Mouse (Mus musculus): ENCODE measurements around the gene Foxo1. TPM values are rescaled to one million over a fixed set of nuclear protein-coding genes. Genes with fewer than 3 reads are reported as not detected.

The Foxo1 gene
- polyA plus RNA-seq, 1 experiment from 2014 or later = 4.8 TPM

- no peaks in the 10 kb centered on the region for H3K27me3 ChIP-seq (ENCODE audit: control insufficient read depth, insufficient read depth, low read depth, low read length)
- no peaks in the 10 kb centered on the region for H3K4me1 ChIP-seq (replicated peaks; ENCODE audit: control insufficient read depth, insufficient read depth, low read length)
- no peaks in the 10 kb centered on the region for H3K36me3 ChIP-seq (ENCODE audit: control insufficient read depth, insufficient read depth, low read length)
- WGBS = 64% methylated on average over 6 of the region's 6 CpGs
- H3K9me3 ChIP-seq (ENCODE audit: control insufficient read depth, low read length) = no peaks in the 10 kb centered on the region; the same call in 1 of the 2 replicates
- no peak overlapping the region for H3K27ac ChIP-seq (ENCODE audit: low read length)
- no peak overlapping the region for H3K4me2 ChIP-seq (ENCODE audit: low read depth, low read length)
- no peak overlapping the region for H3K4me3 ChIP-seq (ENCODE audit: low read length)
- H3K9ac ChIP-seq (ENCODE audit: low read length) = no peak overlapping the region
- no peak for ATAC-seq (ENCODE audit: low read depth)
These were observed 96.4 kb downstream of the Foxo1 start for GRCm38 (mm10) chr3:52364576-52364975.

- Histone ChIP-seq H3K9ac (ENCODE audit: low read length) (no peak overlapping the region), H3K4me2 (ENCODE audit: low read depth, low read length) (no peak overlapping the region), H3K36me3 (ENCODE audit: control insufficient read depth, insufficient read depth, low read length) (no peaks in the 10 kb centered on the region), H3K27me3 (ENCODE audit: control insufficient read depth, insufficient read depth, low read depth, low read length) (no peaks in the 10 kb centered on the region), H3K4me3 (ENCODE audit: low read length) (no peak overlapping the region), H3K4me1 (replicated peaks; ENCODE audit: control insufficient read depth, insufficient read depth, low read length) (no peaks in the 10 kb centered on the region), H3K27ac (ENCODE audit: low read length) (no peak overlapping the region), H3K9me3 (ENCODE audit: control insufficient read depth, low read length) (no peaks in the 10 kb centered on the region; the same call in 1 of the 2 replicates)
- ATAC-seq (ENCODE audit: low read depth) = no peak
- 79% methylated on average over 9 of the region's 9 CpGs for WGBS
These were observed 101.1 kb downstream of the Foxo1 start for GRCm38 (mm10) chr3:52369204-52369603.

- WGBS = 74% methylated on average over 7 of the region's 7 CpGs
- Histone ChIP-seq H3K4me2 (ENCODE audit: low read depth, low read length) (no peak overlapping the region), H3K36me3 (ENCODE audit: control insufficient read depth, insufficient read depth, low read length) (no peaks in the 10 kb centered on the region), H3K27me3 (ENCODE audit: control insufficient read depth, insufficient read depth, low read depth, low read length) (no peaks in the 10 kb centered on the region), H3K4me1 (replicated peaks; ENCODE audit: control insufficient read depth, insufficient read depth, low read length) (no peaks in the 10 kb centered on the region), H3K9me3 (ENCODE audit: control insufficient read depth, low read length) (no peaks in the 10 kb centered on the region; the same call in 1 of the 2 replicates), H3K4me3 (ENCODE audit: low read length) (no peak overlapping the region), H3K27ac (ENCODE audit: low read length) (no peak overlapping the region), H3K9ac (ENCODE audit: low read length) (no peak overlapping the region)
- ATAC-seq (ENCODE audit: low read depth) = no peak
These were observed 101.8 kb downstream of the Foxo1 start for GRCm38 (mm10) chr3:52369881-52370428.

- no peak overlapping the region for H3K4me2 ChIP-seq (ENCODE audit: low read depth, low read length)
- WGBS = 61% methylated on average over 5 of the region's 5 CpGs
- ATAC-seq (ENCODE audit: low read depth) = no peak
- H3K27ac ChIP-seq (ENCODE audit: low read length) = no peak overlapping the region
- no peaks in the 10 kb centered on the region for H3K27me3 ChIP-seq (ENCODE audit: control insufficient read depth, insufficient read depth, low read depth, low read length)
- H3K9ac ChIP-seq (ENCODE audit: low read length) = no peak overlapping the region
- H3K36me3 ChIP-seq (ENCODE audit: control insufficient read depth, insufficient read depth, low read length) = no peaks in the 10 kb centered on the region
- H3K9me3 ChIP-seq (ENCODE audit: control insufficient read depth, low read length) = no peaks in the 10 kb centered on the region
- H3K4me1 ChIP-seq (replicated peaks; ENCODE audit: control insufficient read depth, insufficient read depth, low read length) = no peaks in the 10 kb centered on the region
- no peak overlapping the region for H3K4me3 ChIP-seq (ENCODE audit: low read length)
These were observed 108.8 kb downstream of the Foxo1 start for GRCm38 (mm10) chr3:52376974-52377373.

- Histone ChIP-seq H3K36me3 (ENCODE audit: control insufficient read depth, insufficient read depth, low read length) (no peaks in the 10 kb centered on the region), H3K4me1 (replicated peaks; ENCODE audit: control insufficient read depth, insufficient read depth, low read length) (no peaks in the 10 kb centered on the region), H3K4me3 (ENCODE audit: low read length) (no peak overlapping the region), H3K9ac (ENCODE audit: low read length) (no peak overlapping the region), H3K27ac (ENCODE audit: low read length) (no peak overlapping the region), H3K27me3 (ENCODE audit: control insufficient read depth, insufficient read depth, low read depth, low read length) (no peaks in the 10 kb centered on the region), H3K4me2 (ENCODE audit: low read depth, low read length) (no peak overlapping the region), H3K9me3 (ENCODE audit: control insufficient read depth, low read length) (no peaks in the 10 kb centered on the region)
- ATAC-seq (ENCODE audit: low read depth) = no peak
- WGBS = 56% methylated on average over 7 of the region's 7 CpGs
These were observed 115.2 kb downstream of the Foxo1 start for GRCm38 (mm10) chr3:52383351-52383750.

GRCm38 (mm10) chr3:52386343-52386742 lies 118.2 kb downstream of the Foxo1 start:
- H3K9ac ChIP-seq (ENCODE audit: low read length) = no peak overlapping the region
- no peak for ATAC-seq (ENCODE audit: low read depth)
- no peaks in the 10 kb centered on the region for H3K4me1 ChIP-seq (replicated peaks; ENCODE audit: control insufficient read depth, insufficient read depth, low read length)
- no peaks in the 10 kb centered on the region for H3K27me3 ChIP-seq (ENCODE audit: control insufficient read depth, insufficient read depth, low read depth, low read length)
- H3K9me3 ChIP-seq (ENCODE audit: control insufficient read depth, low read length) = no peaks in the 10 kb centered on the region
- no peak overlapping the region for H3K4me2 ChIP-seq (ENCODE audit: low read depth, low read length)
- 40% methylated on average over 8 of the region's 8 CpGs for WGBS
- no peak overlapping the region for H3K4me3 ChIP-seq (ENCODE audit: low read length)
- H3K27ac ChIP-seq (ENCODE audit: low read length) = no peak overlapping the region
- H3K36me3 ChIP-seq (ENCODE audit: control insufficient read depth, insufficient read depth, low read length) = no peaks in the 10 kb centered on the region

GRCm38 (mm10) chr3:52390321-52390720 lies 122.2 kb downstream of the Foxo1 start:
- Histone ChIP-seq H3K9ac (ENCODE audit: low read length) (no peak overlapping the region), H3K4me1 (replicated peaks; ENCODE audit: control insufficient read depth, insufficient read depth, low read length) (no peaks in the 10 kb centered on the region), H3K36me3 (ENCODE audit: control insufficient read depth, insufficient read depth, low read length) (no peaks in the 10 kb centered on the region), H3K27me3 (ENCODE audit: control insufficient read depth, insufficient read depth, low read depth, low read length) (no peaks in the 10 kb centered on the region), H3K27ac (ENCODE audit: low read length) (no peak overlapping the region), H3K4me3 (ENCODE audit: low read length) (no peak overlapping the region), H3K9me3 (ENCODE audit: control insufficient read depth, low read length) (no peaks in the 10 kb centered on the region), H3K4me2 (ENCODE audit: low read depth, low read length) (no peak overlapping the region)
- no peak for ATAC-seq (ENCODE audit: low read depth)
- WGBS = 82% methylated on average over 7 of the region's 7 CpGs

GRCm38 (mm10) chr3:52390766-52391665 lies 122.9 kb downstream of the Foxo1 start:
- no peak overlapping the region for H3K9ac ChIP-seq (ENCODE audit: low read length)
- H3K9me3 ChIP-seq (ENCODE audit: control insufficient read depth, low read length) = no peaks in the 10 kb centered on the region
- no peak overlapping the region for H3K4me2 ChIP-seq (ENCODE audit: low read depth, low read length)
- no peaks in the 10 kb centered on the region for H3K4me1 ChIP-seq (replicated peaks; ENCODE audit: control insufficient read depth, insufficient read depth, low read length)
- no peak overlapping the region for H3K27ac ChIP-seq (ENCODE audit: low read length)
- no peaks in the 10 kb centered on the region for H3K27me3 ChIP-seq (ENCODE audit: control insufficient read depth, insufficient read depth, low read depth, low read length)
- no peak for ATAC-seq (ENCODE audit: low read depth)
- no peak overlapping the region for H3K4me3 ChIP-seq (ENCODE audit: low read length)
- WGBS = 69% methylated on average over 17 of the region's 17 CpGs
- H3K36me3 ChIP-seq (ENCODE audit: control insufficient read depth, insufficient read depth, low read length) = no peaks in the 10 kb centered on the region

- Histone ChIP-seq H3K4me1 (replicated peaks; ENCODE audit: control insufficient read depth, insufficient read depth, low read length) (no peaks in the 10 kb centered on the region), H3K4me3 (ENCODE audit: low read length) (no peak overlapping the region), H3K27me3 (ENCODE audit: control insufficient read depth, insufficient read depth, low read depth, low read length) (no peaks in the 10 kb centered on the region), H3K9ac (ENCODE audit: low read length) (no peak overlapping the region), H3K27ac (ENCODE audit: low read length) (no peak overlapping the region), H3K9me3 (ENCODE audit: control insufficient read depth, low read length) (no peaks in the 10 kb centered on the region), H3K36me3 (ENCODE audit: control insufficient read depth, insufficient read depth, low read length) (no peaks in the 10 kb centered on the region), H3K4me2 (ENCODE audit: low read depth, low read length) (no peak overlapping the region)
- 69% methylated on average over 6 of the region's 6 CpGs for WGBS
- no peak for ATAC-seq (ENCODE audit: low read depth)
These were observed 123.8 kb downstream of the Foxo1 start for GRCm38 (mm10) chr3:52391897-52392296.
